Mouse (Mus musculus) lung, embryonic 14.5 days (tissue): ENCODE data around the gene Nup214. TPM values are rescaled to one million over a fixed set of nuclear protein-coding genes. Genes with fewer than 3 reads are reported as not detected.

ENCODE experiments used
- ATAC-seq: fragments of 200-750 bp; cut with Nextera tagmentation; 2 replicates; pipeline ENCODE4 v1.8.0; 2017; ENCODE audit warnings: mild to moderate bottlenecking, moderate TSS enrichment, moderate library complexity; ENCODE audit not compliant: insufficient read depth
- DNase-seq: peaks from one replicate; pipeline ENCODE4 v3.0.0-alpha.2; 2015
- H3K27ac ChIP-seq: fragments of 300-500 bp; sonication (generic); 2 replicates; pipeline ENCODE4 v1.5.1; 2014; ENCODE audit warnings: low read depth, mild to moderate bottlenecking, moderate library complexity
- H3K27me3 ChIP-seq: fragments of 300-500 bp; sonication (generic); 2 replicates; pipeline ENCODE4 v1.6.1; 2014; ENCODE audit warnings: low read length, control low read depth; ENCODE audit not compliant: insufficient read depth
- H3K36me3 ChIP-seq: fragments of 300-500 bp; sonication (generic); 2 replicates; pipeline ENCODE4 v1.6.1; 2014; ENCODE audit warnings: control low read depth; ENCODE audit not compliant: insufficient read depth
- H3K4me1 ChIP-seq: fragments of 300-500 bp; sonication (generic); 2 replicates; pipeline ENCODE4 v1.6.1; 2014; ENCODE audit warnings: antibody characterized with exemption, control low read depth; ENCODE audit not compliant: insufficient read depth
- H3K4me2 ChIP-seq: fragments of 300-500 bp; sonication (generic); 2 replicates; pipeline ENCODE4 v1.6.1; 2014; ENCODE audit warnings: mild to moderate bottlenecking
- H3K4me3 ChIP-seq: fragments of 300-500 bp; sonication (generic); 2 replicates; pipeline ENCODE4 v1.5.1; 2014; ENCODE audit warnings: low read depth, low read length
- H3K9ac ChIP-seq: fragments of 300-500 bp; sonication (generic); 2 replicates; pipeline ENCODE4 v1.6.1; 2014
- H3K9me3 ChIP-seq: fragments of 300-500 bp; sonication (generic); 2 replicates; pipeline ENCODE4 v1.6.1; 2016; ENCODE audit warnings: low read depth, low read length, control low read depth
- CTCF ChIP-seq: IDR thresholded peaks from 2 replicates; pipeline ENCODE4 v1.5.1; 2016; ENCODE audit warnings: antibody characterized with exemption, low read depth
- WGBS: fragments of 180-500 bp; shearing (Covaris S2); extraction: QIAGEN DNeasy Blood & Tissue Kit; methylation state at CpG from one replicate; pipeline ENCODE4 v1.1.7; 2014; 5-methylcytosine and 5-hydroxymethylcytosine counted together
- polyA plus RNA-seq: library from polyadenylated mRNA; unstranded; fragments of >200 nt; fragmentation: Nextera tagmentation; extraction: Ambion mirVana; gene quantifications from 2 replicates; pipeline ENCODE4 v1.2.1, GENCODE M21; 2014

The Nup214 gene
- polyA plus RNA-seq, 1 experiment from 2014 or later = 82.4 TPM

DNA sequence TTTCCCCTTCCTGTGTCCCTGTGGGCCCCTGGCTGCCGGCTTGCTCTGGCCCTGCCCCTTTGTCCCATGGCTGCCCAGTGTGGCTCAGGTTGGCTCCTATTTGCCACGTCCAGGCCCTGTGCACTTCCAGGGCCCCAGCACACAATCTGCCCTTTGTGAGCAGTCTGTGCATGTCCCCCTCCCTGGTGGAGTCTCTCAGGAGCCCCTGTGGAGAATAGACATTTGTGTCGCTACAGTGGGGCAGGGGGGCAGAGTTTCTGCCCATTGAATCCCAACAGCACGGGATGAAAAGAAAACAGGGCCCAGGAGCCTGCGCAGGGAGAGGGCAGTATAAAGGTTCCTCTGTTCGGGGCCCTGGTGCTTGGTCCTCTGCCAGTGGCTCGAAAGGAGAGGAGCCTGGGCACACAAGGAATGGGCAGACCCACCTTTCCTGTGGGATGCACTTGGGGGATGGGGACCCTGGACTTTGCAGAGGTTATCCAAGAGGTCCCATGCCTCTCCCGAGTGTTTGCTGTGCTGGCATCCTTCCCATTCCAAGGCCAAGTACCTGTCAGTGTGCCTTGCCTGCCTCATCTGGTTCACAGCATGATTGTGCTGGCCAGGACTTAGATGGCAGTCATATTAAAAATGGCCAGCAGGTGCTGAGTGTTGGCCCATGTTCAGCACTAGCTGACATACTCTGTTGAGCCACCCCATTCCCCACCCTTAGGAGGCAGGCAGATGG is 11.6 kb upstream of the Nup214 start:
- peak; percentile 39 for DNase-seq
- 0 out of 2 replicates have a peak, but pooled peaks cover 2% of the 10 kb centered on the region for H3K36me3 ChIP-seq
- peak; percentile 47; the same call in 1 of the 2 replicates for ATAC-seq

DNA sequence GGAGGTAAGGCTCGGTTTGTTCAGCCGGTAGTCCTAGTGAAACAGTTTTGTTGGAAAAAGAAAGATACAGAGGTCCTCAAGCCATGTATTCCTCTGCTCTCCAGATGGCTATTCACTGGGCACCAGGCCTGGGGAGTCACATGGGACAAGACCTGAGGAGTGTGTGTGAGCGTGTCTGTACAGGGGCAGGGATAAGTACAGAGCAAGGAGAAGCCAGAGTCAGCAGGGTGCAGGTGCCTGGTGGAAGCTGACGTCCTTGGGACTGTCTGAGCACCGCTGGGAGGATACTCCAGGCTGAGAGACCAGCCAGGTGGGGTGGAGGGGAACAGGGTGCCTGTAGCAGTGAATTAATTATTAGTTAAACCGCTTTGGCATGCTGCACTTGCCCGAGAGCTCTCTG is 10.7 kb upstream of the Nup214 start:
- no peaks in the 10 kb centered on the region for H3K27me3 ChIP-seq
- H3K36me3 ChIP-seq = 0 out of 2 replicates have a peak, but pooled peaks cover 2% of the 10 kb centered on the region
- H3K4me2 ChIP-seq = no peak overlapping the region
- no peak for TF ChIP-seq CTCF
- ATAC-seq (no peak), DNase-seq (no peak)
- no peak overlapping the region for H3K27ac ChIP-seq
- 84% methylated on average over 7 of the region's 7 CpGs for WGBS
- no peak overlapping the region for H3K4me3 ChIP-seq
- no peaks in the 10 kb centered on the region for H3K9me3 ChIP-seq
- H3K4me1 ChIP-seq = no peaks in the 10 kb centered on the region
- H3K9ac ChIP-seq = no peak overlapping the region

More for the DNA sequence above, 11.6 kb upstream of the Nup214 start:
- Histone ChIP-seq H3K9me3 (no peaks in the 10 kb centered on the region), H3K4me1 (no peaks in the 10 kb centered on the region), H3K4me2 (no peak overlapping the region), H3K4me3 (no peak overlapping the region), H3K27me3 (no peaks in the 10 kb centered on the region), H3K9ac (no peak overlapping the region), H3K27ac (peak overlapping the region; percentile 15; the same call in 1 of the 2 replicates)
- WGBS = 66% methylated on average over 8 of the region's 8 CpGs
- TF ChIP-seq CTCF = peak; percentile 41; the same call in 1 of the 2 replicates

DNA sequence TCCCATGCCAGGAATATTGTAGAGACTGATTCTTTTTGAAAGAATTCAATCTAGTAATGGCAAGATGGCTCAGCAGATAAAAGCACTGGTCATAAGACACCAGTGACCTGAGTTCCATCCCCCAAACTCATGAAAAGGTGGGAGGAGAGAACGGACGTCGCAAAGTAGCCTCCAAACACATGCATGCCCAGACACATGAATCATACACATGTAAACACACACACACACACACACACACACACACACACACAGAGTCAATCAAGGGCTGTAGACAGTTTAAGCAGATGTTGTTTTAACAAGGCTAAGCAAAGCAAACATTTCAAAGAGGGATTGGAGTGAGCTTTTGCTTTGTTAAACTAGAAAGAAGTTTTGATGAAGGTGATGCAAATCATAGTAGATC is 10.0 kb upstream of the Nup214 start:
- no peak for ATAC-seq
- WGBS = 73% methylated on average over 3 of the region's 3 CpGs
- no peak for DNase-seq
- Histone ChIP-seq H3K4me3 (no peak overlapping the region), H3K36me3 (0 out of 2 replicates have a peak, but pooled peaks cover 2% of the 10 kb centered on the region), H3K4me2 (no peak overlapping the region), H3K9me3 (no peaks in the 10 kb centered on the region), H3K4me1 (no peaks in the 10 kb centered on the region), H3K9ac (no peak overlapping the region), H3K27ac (no peak overlapping the region), H3K27me3 (no peaks in the 10 kb centered on the region)
- TF ChIP-seq CTCF = no peak

- Histone ChIP-seq H3K36me3 (0 out of 2 replicates have a peak, but pooled peaks cover 2% of the 10 kb centered on the region), H3K27me3 (no peaks in the 10 kb centered on the region), H3K9me3 (no peaks in the 10 kb centered on the region), H3K9ac (no peak overlapping the region), H3K27ac (no peak overlapping the region), H3K4me1 (no peaks in the 10 kb centered on the region), H3K4me2 (no peak overlapping the region), H3K4me3 (no peak overlapping the region)
- DNase-seq (peak; percentile 53), ATAC-seq (no peak)
- TF ChIP-seq CTCF = peak; percentile 70
Observed at GRCm38 (mm10) chr2:31965110-31965509, 9.1 kb upstream of the Nup214 start.

GRCm38 (mm10) chr2:31966801-31967200 is 7.4 kb upstream of the Nup214 start:
- Histone ChIP-seq H3K27ac (no peak overlapping the region), H3K36me3 (peaks cover 9% of the 10 kb centered on the region; the same call in 1 of the 2 replicates), H3K4me1 (no peaks in the 10 kb centered on the region), H3K4me3 (no peak overlapping the region), H3K9ac (no peak overlapping the region), H3K27me3 (no peaks in the 10 kb centered on the region), H3K9me3 (no peaks in the 10 kb centered on the region), H3K4me2 (no peak overlapping the region)
- ATAC-seq (no peak), DNase-seq (no peak)
- no peak for TF ChIP-seq CTCF
- WGBS = 68% methylated on average over 8 of the region's 8 CpGs

GRCm38 (mm10) chr2:31972589-31972988 is 1.6 kb upstream of the Nup214 start:
- peaks cover 23% of the 10 kb centered on the region for H3K36me3 ChIP-seq
- no peak for TF ChIP-seq CTCF
- no peak overlapping the region for H3K9ac ChIP-seq
- H3K4me1 ChIP-seq = peaks cover 4% of the 10 kb centered on the region; the same call in 1 of the 2 replicates
- WGBS = 82% methylated on average over 4 of the region's 4 CpGs
- DNase-seq (no peak), ATAC-seq (no peak)
- no peak overlapping the region for H3K4me2 ChIP-seq
- H3K27ac ChIP-seq = no peak overlapping the region
- H3K9me3 ChIP-seq = no peaks in the 10 kb centered on the region
- no peaks in the 10 kb centered on the region for H3K27me3 ChIP-seq
- no peak overlapping the region for H3K4me3 ChIP-seq

DNA sequence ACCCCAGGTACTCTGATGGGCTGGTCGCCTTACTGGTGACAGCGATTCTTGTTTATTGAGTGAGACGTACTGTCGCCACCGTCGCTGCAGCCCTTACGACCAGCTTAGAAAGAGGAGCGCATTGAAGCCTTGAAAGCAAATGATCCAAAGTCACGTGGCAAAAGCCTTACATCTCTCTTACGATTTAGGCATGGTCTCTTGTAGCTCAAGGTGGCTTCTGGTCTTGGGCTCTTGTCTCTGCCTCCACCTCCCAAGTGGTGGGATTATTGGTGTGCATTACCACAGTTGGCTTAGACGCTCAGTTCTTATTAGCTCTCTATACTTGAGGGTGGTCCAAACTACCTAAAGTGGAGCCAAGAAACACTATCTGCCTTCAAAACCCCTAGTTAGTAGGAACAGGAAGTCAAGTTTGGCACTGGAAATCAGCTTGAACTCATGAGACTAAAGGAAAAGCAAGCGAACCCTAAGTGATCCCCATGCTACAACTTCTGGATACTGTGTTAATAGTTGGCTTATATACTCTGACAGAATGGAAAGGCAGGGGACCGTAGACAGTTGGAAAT is 654 bp downstream of the Nup214 start:
- ATAC-seq = no peak; the same call in 1 of the 2 replicates
- TF ChIP-seq CTCF = no peak

More for the DNA sequence above, 654 bp downstream of the Nup214 start:
- peak overlapping the region; percentile 83 for H3K9ac ChIP-seq
- H3K4me2 ChIP-seq = peak overlapping the region; percentile 81
- peak overlapping the region; percentile 77 for H3K4me3 ChIP-seq
- H3K4me1 ChIP-seq = peaks cover 4% of the 10 kb centered on the region; the same call in 1 of the 2 replicates
- no peaks in the 10 kb centered on the region for H3K9me3 ChIP-seq
- peak; percentile 6 for DNase-seq
- WGBS = 11% methylated on average over 13 of the region's 13 CpGs
- no peaks in the 10 kb centered on the region for H3K27me3 ChIP-seq
- H3K27ac ChIP-seq = no peak overlapping the region
- H3K36me3 ChIP-seq = peaks cover 45% of the 10 kb centered on the region
